Mouse (Mus musculus): ENCODE measurements around the gene Prmt3.

GRCm38 (mm10) chr7:49794304-49794703, 16.2 kb downstream of the Prmt3 start:
- TF ChIP-seq CTCF (IDR thresholded peaks at IDR 0.05; ENCODE audit: low read depth) (no peak), EP300 (IDR thresholded peaks at IDR 0.05; ENCODE audit: low read depth) (no peak)
